Mouse (Mus musculus) midbrain, embryonic 11.5 days (tissue): Measurements from ENCODE around the gene Itsn1. TPM values are rescaled to one million over a fixed set of nuclear protein-coding genes. Genes with fewer than 3 reads are reported as not detected.
A peak's percentile ranks its signal among the peaks of the same experiment; 100 is the strongest.

Source experiments
- ATAC-seq: fragments of 200-750 bp; cut with Nextera tagmentation; 2 replicates; pipeline ENCODE4 v1.8.0; 2017; ENCODE audit warnings: moderate TSS enrichment, moderate library complexity; ENCODE audit not compliant: low FRiP score
- DNase-seq: peaks from one replicate; pipeline ENCODE4 v3.0.0; 2015; ENCODE audit warnings: low spot score; ENCODE audit errors: missing footprints
- H3K27ac ChIP-seq: fragments of 300-500 bp; sonication (generic); 2 replicates; pipeline ENCODE4 v1.5.1; 2014; ENCODE audit warnings: low read depth, low read length
- H3K27me3 ChIP-seq: fragments of 300-500 bp; sonication (generic); 2 replicates; pipeline ENCODE4 v1.6.1; 2014; ENCODE audit warnings: mild to moderate bottlenecking, low read length, moderate library complexity, mixed read lengths; ENCODE audit not compliant: control insufficient read depth, insufficient read depth
- H3K36me3 ChIP-seq: fragments of 300-500 bp; sonication (generic); 2 replicates; pipeline ENCODE4 v1.6.1; 2014; ENCODE audit warnings: mild to moderate bottlenecking, low read length, moderate library complexity, mixed read lengths; ENCODE audit not compliant: control insufficient read depth, insufficient read depth
- H3K4me1 ChIP-seq: fragments of 300-500 bp; sonication (generic); 2 replicates; pipeline ENCODE4 v1.6.1; 2014; ENCODE audit warnings: low read length; ENCODE audit not compliant: control insufficient read depth, insufficient read depth
- H3K4me2 ChIP-seq: fragments of 300-500 bp; sonication (generic); 2 replicates; pipeline ENCODE4 v1.6.1; 2014; ENCODE audit warnings: mild to moderate bottlenecking, moderate library complexity
- H3K4me3 ChIP-seq: fragments of 300-500 bp; sonication (generic); 2 replicates; pipeline ENCODE4 v1.5.1; 2014; ENCODE audit warnings: low read depth, low read length
- H3K9ac ChIP-seq: fragments of 300-500 bp; sonication (generic); 2 replicates; pipeline ENCODE4 v1.6.1; 2014; ENCODE audit warnings: low read length
- H3K9me3 ChIP-seq: fragments of 300-500 bp; sonication (generic); 2 replicates; pipeline ENCODE4 v1.6.1; 2016; ENCODE audit warnings: low read length; ENCODE audit not compliant: control insufficient read depth
- WGBS: fragments of 180-500 bp; shearing (Covaris S2); extraction: QIAGEN DNeasy Blood & Tissue Kit; methylation state at CpG from one replicate; pipeline ENCODE4 v1.1.7; 2014; 5-methylcytosine and 5-hydroxymethylcytosine counted together
- polyA plus RNA-seq: library from polyadenylated mRNA; unstranded; fragments of >200 nt; fragmentation: Nextera tagmentation; extraction: Ambion mirVana; gene quantifications from 2 replicates; pipeline ENCODE4 v1.2.1, GENCODE M21; 2014

Gene Itsn1
- polyA plus RNA-seq, 1 experiment from 2014 or later: 54.8 TPM

GRCm38 (mm10) chr16:91917631-91918096 lies 188.6 kb downstream of the Itsn1 start:
- WGBS: 39% methylated on average over 17 of the region's 17 CpGs
- no peaks in the 10 kb centered on the region for H3K4me1 ChIP-seq
- peak; percentile 83 for ATAC-seq
- DNase-seq: peak; percentile 98
- no peak overlapping the region for H3K4me2 ChIP-seq
- H3K4me3 ChIP-seq: no peak overlapping the region
- H3K9me3 ChIP-seq: no peaks in the 10 kb centered on the region
- H3K27me3 ChIP-seq: no peaks in the 10 kb centered on the region
- H3K9ac ChIP-seq: no peak overlapping the region
- H3K27ac ChIP-seq: no peak overlapping the region
- no peaks in the 10 kb centered on the region for H3K36me3 ChIP-seq

DNA sequence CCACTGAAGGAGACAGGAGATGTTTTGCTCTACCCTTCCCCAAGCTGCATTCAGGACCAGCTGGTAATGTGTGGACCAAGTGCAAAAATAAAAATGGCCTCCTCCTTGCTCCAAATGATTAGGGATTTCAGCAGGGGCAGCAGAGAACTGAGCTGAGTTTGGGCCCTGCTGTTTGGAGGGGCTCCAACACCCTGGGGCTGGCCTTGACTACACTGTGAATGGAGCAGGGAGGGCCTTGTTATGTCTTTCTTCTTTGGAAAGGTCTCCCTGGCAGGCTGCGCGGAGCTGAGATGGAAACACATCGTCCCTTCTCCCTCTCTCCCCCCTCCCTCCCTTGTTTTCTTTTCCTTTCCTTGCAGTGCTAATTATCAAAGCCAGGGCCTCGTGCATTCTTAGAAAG lies 189.4 kb downstream of the Itsn1 start:
- Histone ChIP-seq H3K4me1 (no peaks in the 10 kb centered on the region), H3K4me3 (no peak overlapping the region), H3K4me2 (no peak overlapping the region), H3K9me3 (no peaks in the 10 kb centered on the region), H3K9ac (no peak overlapping the region), H3K27me3 (no peaks in the 10 kb centered on the region), H3K36me3 (no peaks in the 10 kb centered on the region), H3K27ac (no peak overlapping the region)
- DNase-seq (peak; percentile 89), ATAC-seq (no peak)
- WGBS: 78% methylated on average over 4 of the region's 4 CpGs

DNA sequence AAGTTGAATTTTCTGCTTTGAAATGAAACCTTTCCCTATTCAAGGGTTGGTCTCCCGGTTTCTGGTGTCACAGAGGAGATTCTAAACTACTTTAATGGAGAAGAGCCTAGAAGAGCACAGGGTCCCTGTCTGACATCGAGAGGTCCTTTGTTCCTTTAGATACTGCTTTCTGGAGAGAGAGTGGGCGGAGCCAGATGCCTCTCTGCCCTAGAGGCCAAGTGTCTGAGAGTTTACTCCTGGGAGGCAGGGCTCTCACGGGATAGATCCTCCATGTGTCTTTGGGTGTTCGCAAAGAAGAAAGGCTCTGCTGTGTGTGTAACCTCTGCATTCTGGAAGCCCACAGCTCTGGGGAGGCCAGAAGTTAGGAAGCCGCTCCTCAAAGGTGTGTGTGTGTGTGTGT lies 190.0 kb downstream of the Itsn1 start:
- H3K9ac ChIP-seq: no peak overlapping the region
- ATAC-seq: no peak

DNA sequence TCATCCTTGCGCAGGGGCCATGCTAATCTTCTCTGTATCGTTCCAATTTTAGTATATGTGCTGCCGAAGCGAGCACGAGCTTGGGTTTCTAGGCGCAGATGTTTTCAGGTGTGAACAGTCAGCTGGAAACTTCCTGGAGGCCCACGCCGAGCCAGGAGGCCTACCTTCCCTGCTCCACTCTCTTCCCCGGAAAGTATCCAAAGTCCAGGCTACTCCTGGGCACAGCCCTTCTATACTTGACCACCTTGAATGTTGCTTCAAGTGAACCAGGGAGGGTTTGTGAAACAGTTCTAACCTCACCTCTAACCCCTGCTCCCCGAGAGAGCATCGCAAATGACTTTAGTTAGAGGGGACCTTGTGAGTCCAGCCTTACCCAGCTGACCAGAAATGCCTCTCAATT lies 192.3 kb downstream of the Itsn1 start:
- Histone ChIP-seq H3K27me3 (no peaks in the 10 kb centered on the region), H3K36me3 (peaks cover 20% of the 10 kb centered on the region), H3K4me2 (no peak overlapping the region), H3K4me3 (no peak overlapping the region), H3K27ac (no peak overlapping the region), H3K9ac (no peak overlapping the region), H3K4me1 (no peaks in the 10 kb centered on the region), H3K9me3 (no peaks in the 10 kb centered on the region)
- peak; percentile 12 for DNase-seq
- ATAC-seq: no peak
- 91% methylated on average over 11 of the region's 11 CpGs for WGBS

More for the DNA sequence above, 190.0 kb downstream of the Itsn1 start:
- H3K9me3 ChIP-seq: no peaks in the 10 kb centered on the region
- H3K4me2 ChIP-seq: no peak overlapping the region
- H3K36me3 ChIP-seq: peaks cover 4% of the 10 kb centered on the region
- DNase-seq: no peak
- H3K27me3 ChIP-seq: no peaks in the 10 kb centered on the region
- no peak overlapping the region for H3K27ac ChIP-seq
- H3K4me3 ChIP-seq: no peak overlapping the region
- H3K4me1 ChIP-seq: no peaks in the 10 kb centered on the region
- 51% methylated on average over 6 of the region's 6 CpGs for WGBS

GRCm38 (mm10) chr16:91922939-91923338 lies 193.9 kb downstream of the Itsn1 start:
- H3K9ac ChIP-seq: no peak overlapping the region
- H3K36me3 ChIP-seq: peaks cover 35% of the 10 kb centered on the region
- no peak overlapping the region for H3K4me3 ChIP-seq
- 85% methylated on average over 8 of the region's 8 CpGs for WGBS
- no peaks in the 10 kb centered on the region for H3K4me1 ChIP-seq
- H3K27me3 ChIP-seq: no peaks in the 10 kb centered on the region
- DNase-seq: peak; percentile 62
- no peak overlapping the region for H3K27ac ChIP-seq
- no peak for ATAC-seq
- no peak overlapping the region for H3K4me2 ChIP-seq
- no peaks in the 10 kb centered on the region for H3K9me3 ChIP-seq

DNA sequence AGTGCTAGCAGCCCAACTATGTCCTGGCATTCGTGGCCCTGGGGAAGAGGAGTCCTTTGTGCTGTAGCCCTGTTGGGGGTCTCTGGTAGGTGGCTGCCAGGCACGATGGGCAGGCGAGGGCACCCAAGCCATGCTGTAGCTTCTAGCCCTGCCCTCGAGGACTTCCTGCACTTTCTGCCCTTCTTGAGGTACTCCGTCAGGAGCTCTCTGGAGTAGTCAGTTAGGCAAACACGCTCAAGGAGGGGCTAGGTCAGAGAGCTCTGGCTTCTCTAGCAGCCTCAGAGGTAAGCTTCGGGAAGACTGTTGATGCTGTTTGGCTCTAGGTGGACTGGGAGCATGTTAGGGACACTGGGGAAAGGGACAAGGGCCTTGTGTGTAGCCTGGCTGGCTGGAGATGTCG lies 195.3 kb downstream of the Itsn1 start:
- H3K9ac ChIP-seq: no peak overlapping the region
- H3K4me2 ChIP-seq: no peak overlapping the region
- no peak for ATAC-seq
- no peak overlapping the region for H3K4me3 ChIP-seq
- peaks cover 41% of the 10 kb centered on the region for H3K36me3 ChIP-seq
- no peaks in the 10 kb centered on the region for H3K9me3 ChIP-seq
- WGBS: 87% methylated on average over 8 of the region's 8 CpGs
- no peak overlapping the region for H3K27ac ChIP-seq
- peak; percentile 66 for DNase-seq
- no peaks in the 10 kb centered on the region for H3K4me1 ChIP-seq
- H3K27me3 ChIP-seq: no peaks in the 10 kb centered on the region

GRCm38 (mm10) chr16:91927911-91928630 lies 199.0 kb downstream of the Itsn1 start:
- DNase-seq (peak; percentile 39), ATAC-seq (no peak)
- no peak overlapping the region for H3K27ac ChIP-seq
- no peaks in the 10 kb centered on the region for H3K9me3 ChIP-seq
- 89% methylated on average over 16 of the region's 16 CpGs for WGBS
- H3K4me2 ChIP-seq: no peak overlapping the region
- peaks cover 8% of the 10 kb centered on the region for H3K4me1 ChIP-seq
- peaks cover 41% of the 10 kb centered on the region for H3K36me3 ChIP-seq
- H3K4me3 ChIP-seq: no peak overlapping the region
- H3K27me3 ChIP-seq: no peaks in the 10 kb centered on the region
- H3K9ac ChIP-seq: no peak overlapping the region

- DNase-seq: peak; percentile 99
- H3K9me3 ChIP-seq: no peaks in the 10 kb centered on the region
- peak overlapping the region; percentile 83 for H3K4me2 ChIP-seq
- peak overlapping the region; percentile 95 for H3K4me3 ChIP-seq
- no peaks in the 10 kb centered on the region for H3K27me3 ChIP-seq
- peak; percentile 97 for ATAC-seq
- peaks cover 21% of the 10 kb centered on the region for H3K36me3 ChIP-seq
- peak overlapping the region; percentile 98 for H3K9ac ChIP-seq
- peaks cover 8% of the 10 kb centered on the region for H3K4me1 ChIP-seq
- WGBS: under 1% methylated on average over 53 of the region's 53 CpGs
- peak overlapping the region; percentile 63 for H3K27ac ChIP-seq
Observed at GRCm38 (mm10) chr16:91931078-91932013, 202.3 kb downstream of the Itsn1 start.
